Mouse (Mus musculus) kidney, embryonic 15.5 days (tissue): ENCODE data around the gene Lrrc15. TPM values are rescaled to one million over a fixed set of nuclear protein-coding genes. Genes with fewer than 3 reads are reported as not detected.

Experiments used
- ATAC-seq: fragments of 200-750 bp; cut with Nextera tagmentation; replicated peaks from 2 replicates; pipeline ENCODE4 v1.8.0; 2017; ENCODE audit warnings: moderate TSS enrichment; ENCODE audit not compliant: low FRiP score
- H3K27ac ChIP-seq: fragments of 300-500 bp; sonication (generic); 2 replicates; pipeline ENCODE4 v1.5.1; 2015; ENCODE audit warnings: mild to moderate bottlenecking, inconsistent platforms
- H3K27me3 ChIP-seq: fragments of 300-500 bp; sonication (generic); 2 replicates; pipeline ENCODE4 v1.6.1; 2015; ENCODE audit warnings: inconsistent platforms
- H3K36me3 ChIP-seq: fragments of 300-500 bp; sonication (generic); 2 replicates; pipeline ENCODE4 v1.6.1; 2015; ENCODE audit warnings: inconsistent platforms
- H3K4me1 ChIP-seq: fragments of 300-500 bp; sonication (generic); 2 replicates; pipeline ENCODE4 v1.6.1; 2015; ENCODE audit warnings: inconsistent platforms
- H3K4me2 ChIP-seq: fragments of 300-500 bp; sonication (generic); 2 replicates; pipeline ENCODE4 v1.6.1; 2015; ENCODE audit warnings: moderate library complexity, mild to moderate bottlenecking, inconsistent platforms
- H3K4me3 ChIP-seq: fragments of 300-500 bp; sonication (generic); replicated peaks from 2 replicates; pipeline ENCODE4 v1.5.1; 2015; ENCODE audit warnings: mild to moderate bottlenecking, inconsistent platforms
- H3K9ac ChIP-seq: fragments of 300-500 bp; sonication (generic); 2 replicates; pipeline ENCODE4 v1.6.1; 2015; ENCODE audit warnings: mild to moderate bottlenecking, inconsistent platforms
- H3K9me3 ChIP-seq: fragments of 300-500 bp; sonication (generic); replicated peaks from 2 replicates; pipeline ENCODE4 v1.6.1; 2016; ENCODE audit warnings: inconsistent platforms
- WGBS: fragments of 180-500 bp; shearing (Covaris S2); methylation state at CpG from one replicate; pipeline ENCODE4 v1.1.7; 2015; ENCODE audit warnings: mixed read lengths; 5-methylcytosine and 5-hydroxymethylcytosine counted together
- polyA plus RNA-seq: library from polyadenylated mRNA; unstranded; fragments of >200 nt; fragmentation: Nextera tagmentation; extraction: Ambion mirVana; gene quantifications from 2 replicates; pipeline ENCODE4 v1.2.1, GENCODE M21; 2015

Lrrc15 gene
- polyA plus RNA-seq, 1 experiment from 2014 or later, result 1.2 TPM

- Histone ChIP-seq H3K27me3 (peaks cover 15% of the 10 kb centered on the region; the same call in 1 of the 2 replicates), H3K36me3 (no peaks in the 10 kb centered on the region), H3K9ac (no peak overlapping the region), H3K4me1 (no peaks in the 10 kb centered on the region), H3K9me3 (no peaks in the 10 kb centered on the region), H3K4me3 (no peak overlapping the region), H3K27ac (no peak overlapping the region), H3K4me2 (no peak overlapping the region)
- no peak for ATAC-seq
- WGBS, result 87% methylated on average over 7 of the region's 7 CpGs
Measured at GRCm38 (mm10) chr16:30258441-30258840, 24.6 kb downstream of the Lrrc15 start.

- Histone ChIP-seq H3K27me3 (peaks cover 15% of the 10 kb centered on the region; the same call in 1 of the 2 replicates), H3K4me3 (no peak overlapping the region), H3K27ac (no peak overlapping the region), H3K4me2 (no peak overlapping the region), H3K4me1 (0 out of 2 replicates have a peak, but pooled peaks cover under 1% of the 10 kb centered on the region), H3K36me3 (no peaks in the 10 kb centered on the region), H3K9me3 (no peaks in the 10 kb centered on the region), H3K9ac (no peak overlapping the region)
- WGBS, result 38% methylated on average over 9 of the region's 9 CpGs
- no peak for ATAC-seq
Measured at GRCm38 (mm10) chr16:30257718-30258117, 25.3 kb downstream of the Lrrc15 start.

GRCm38 (mm10) chr16:30255061-30255460 is 28.0 kb downstream of the Lrrc15 start:
- no peaks in the 10 kb centered on the region for H3K9me3 ChIP-seq
- no peak overlapping the region for H3K4me2 ChIP-seq
- H3K27me3 ChIP-seq, result peaks cover 27% of the 10 kb centered on the region
- H3K27ac ChIP-seq, result no peak overlapping the region
- no peak overlapping the region for H3K4me3 ChIP-seq
- 53% methylated on average over 7 of the region's 7 CpGs for WGBS
- no peaks in the 10 kb centered on the region for H3K36me3 ChIP-seq
- no peak for ATAC-seq
- peaks cover 9% of the 10 kb centered on the region; the same call in 1 of the 2 replicates for H3K4me1 ChIP-seq
- no peak overlapping the region for H3K9ac ChIP-seq

GRCm38 (mm10) chr16:30253900-30254299 is 29.2 kb downstream of the Lrrc15 start:
- no peak overlapping the region for H3K27ac ChIP-seq
- H3K36me3 ChIP-seq, result no peaks in the 10 kb centered on the region
- WGBS, result 77% methylated on average over 9 of the region's 9 CpGs

GRCm38 (mm10) chr16:30253374-30253773 is 29.7 kb downstream of the Lrrc15 start:
- H3K27me3 ChIP-seq, result peaks cover 35% of the 10 kb centered on the region
- peaks cover 9% of the 10 kb centered on the region; the same call in 1 of the 2 replicates for H3K4me1 ChIP-seq
- no peaks in the 10 kb centered on the region for H3K36me3 ChIP-seq
- no peaks in the 10 kb centered on the region for H3K9me3 ChIP-seq
- WGBS, result 85% methylated on average over 4 of the region's 4 CpGs
- ATAC-seq, result no peak
- no peak overlapping the region for H3K9ac ChIP-seq
- H3K27ac ChIP-seq, result no peak overlapping the region
- no peak overlapping the region for H3K4me2 ChIP-seq
- H3K4me3 ChIP-seq, result no peak overlapping the region

More at GRCm38 (mm10) chr16:30253900-30254299, 29.2 kb downstream of the Lrrc15 start:
- Histone ChIP-seq H3K4me1 (peaks cover 9% of the 10 kb centered on the region; the same call in 1 of the 2 replicates), H3K9me3 (no peaks in the 10 kb centered on the region), H3K9ac (no peak overlapping the region), H3K4me2 (no peak overlapping the region), H3K4me3 (no peak overlapping the region), H3K27me3 (peaks cover 33% of the 10 kb centered on the region)
- ATAC-seq, result no peak

- no peak overlapping the region for H3K27ac ChIP-seq
- no peaks in the 10 kb centered on the region for H3K36me3 ChIP-seq
- H3K9me3 ChIP-seq, result no peaks in the 10 kb centered on the region
- H3K4me2 ChIP-seq, result peak overlapping the region; percentile 44
- H3K4me3 ChIP-seq, result peak overlapping the region; percentile 7
- under 1% methylated on average over 21 of the region's 21 CpGs for WGBS
- ATAC-seq, result peak; percentile 73; the same call in 1 of the 2 replicates
- H3K27me3 ChIP-seq, result peaks cover 34% of the 10 kb centered on the region
- no peak overlapping the region for H3K9ac ChIP-seq
- H3K4me1 ChIP-seq, result peaks cover 9% of the 10 kb centered on the region; the same call in 1 of the 2 replicates
Measured at GRCm38 (mm10) chr16:30252003-30252418, 31.0 kb downstream of the Lrrc15 start.

GRCm38 (mm10) chr16:30244037-30244700 is 38.9 kb downstream of the Lrrc15 start:
- H3K36me3 ChIP-seq, result no peaks in the 10 kb centered on the region
- no peaks in the 10 kb centered on the region for H3K9me3 ChIP-seq
- no peak overlapping the region for H3K27ac ChIP-seq
- H3K27me3 ChIP-seq, result peaks cover 29% of the 10 kb centered on the region
- peaks cover 21% of the 10 kb centered on the region for H3K4me1 ChIP-seq
- no peak overlapping the region for H3K4me2 ChIP-seq
- peak; percentile 88 for ATAC-seq
- no peak overlapping the region for H3K9ac ChIP-seq
- H3K4me3 ChIP-seq, result no peak overlapping the region
- whole genome bisulfite sequencing, result 21% methylated on average over 12 of the region's 12 CpGs

- ATAC-seq, result no peak
Measured at GRCm38 (mm10) chr16:30241623-30242022, 41.4 kb downstream of the Lrrc15 start.

GRCm38 (mm10) chr16:30238791-30239190 is 44.3 kb downstream of the Lrrc15 start:
- no peak overlapping the region for H3K27ac ChIP-seq
- H3K9ac ChIP-seq, result no peak overlapping the region
- WGBS, result 61% methylated on average over 6 of the region's 6 CpGs
- no peak overlapping the region for H3K4me3 ChIP-seq
- H3K4me1 ChIP-seq, result peaks cover 41% of the 10 kb centered on the region
- H3K36me3 ChIP-seq, result no peaks in the 10 kb centered on the region
- no peaks in the 10 kb centered on the region for H3K9me3 ChIP-seq
- ATAC-seq, result no peak
- H3K4me2 ChIP-seq, result no peak overlapping the region
- H3K27me3 ChIP-seq, result peaks cover 54% of the 10 kb centered on the region

More at GRCm38 (mm10) chr16:30241623-30242022, 41.4 kb downstream of the Lrrc15 start:
- Histone ChIP-seq H3K9ac (no peak overlapping the region), H3K4me1 (peaks cover 23% of the 10 kb centered on the region), H3K36me3 (no peaks in the 10 kb centered on the region), H3K4me2 (no peak overlapping the region), H3K27me3 (peaks cover 39% of the 10 kb centered on the region), H3K27ac (no peak overlapping the region), H3K9me3 (no peaks in the 10 kb centered on the region), H3K4me3 (no peak overlapping the region)
- WGBS, result 34% methylated on average over 2 of the region's 2 CpGs

GRCm38 (mm10) chr16:30236091-30236699 is 46.9 kb downstream of the Lrrc15 start:
- Histone ChIP-seq H3K4me1 (peaks cover 36% of the 10 kb centered on the region), H3K4me2 (peak overlapping the region; percentile 72), H3K9ac (peak overlapping the region; percentile 11; the same call in 1 of the 2 replicates), H3K9me3 (no peaks in the 10 kb centered on the region), H3K27ac (peak overlapping the region; percentile 51; the same call in 1 of the 2 replicates), H3K36me3 (no peaks in the 10 kb centered on the region), H3K27me3 (peaks cover 52% of the 10 kb centered on the region), H3K4me3 (peak overlapping the region; percentile 40)
- peak; percentile 85 for ATAC-seq
- WGBS, result under 1% methylated on average over 33 of the region's 33 CpGs

GRCm38 (mm10) chr16:30235577-30235976 is 47.5 kb downstream of the Lrrc15 start:
- peaks cover 49% of the 10 kb centered on the region for H3K27me3 ChIP-seq
- no peaks in the 10 kb centered on the region for H3K36me3 ChIP-seq
- peak overlapping the region; percentile 72 for H3K4me2 ChIP-seq
- 0 out of 2 replicates have a peak overlapping the region, but pooled peaks have one; percentile 4 for H3K9ac ChIP-seq
- ATAC-seq, result no peak
- H3K4me3 ChIP-seq, result no peak overlapping the region
- 56% methylated on average over 2 of the region's 2 CpGs for WGBS
- H3K27ac ChIP-seq, result peak overlapping the region; percentile 51; the same call in 1 of the 2 replicates
- H3K4me1 ChIP-seq, result peaks cover 36% of the 10 kb centered on the region
- no peaks in the 10 kb centered on the region for H3K9me3 ChIP-seq
